Mouse (Mus musculus) layer of hippocampus, postnatal 25 days (tissue): ENCODE measurements around the gene Itpr3. TPM values are rescaled to one million over a fixed set of nuclear protein-coding genes. Genes with fewer than 3 reads are reported as not detected.
A peak's percentile ranks its signal among the peaks of the same experiment; 100 is the strongest.

Experiments used
- DNase-seq, 2 experiments: peaks; one replicate each; pipeline ENCODE4 v3.0.0; 2022; ENCODE audit warnings: mixed read lengths in 2 of 2, low spot score in 1 of 2; ENCODE audit errors: extremely low spot score in 1 of 2
- total RNA-seq, 2 experiments: library from RNA; stranded (reverse); gene quantifications; 2 replicates each; pipeline ENCODE4 v1.2.3; 2021

Gene Itpr3
- total RNA-seq, 2 experiments from 2014 or later: 1.5 to 2.1 TPM

GRCm38 (mm10) chr17:27066065-27066464, 9.0 kb downstream of the Itpr3 start:
- DNase-seq: no peak

GRCm38 (mm10) chr17:27069071-27069470, 12.0 kb downstream of the Itpr3 start:
- DNase-seq: no peak

- DNase-seq: no peak
Measured at GRCm38 (mm10) chr17:27070913-27071312, 13.8 kb downstream of the Itpr3 start.

- peak in 1 of 2 experiments; percentile 36 for DNase-seq
Measured at GRCm38 (mm10) chr17:27071630-27072029, 14.5 kb downstream of the Itpr3 start.

GRCm38 (mm10) chr17:27072363-27072762, 15.3 kb downstream of the Itpr3 start:
- no peak for DNase-seq

GRCm38 (mm10) chr17:27073126-27073525, 16.0 kb downstream of the Itpr3 start:
- no peak for DNase-seq

- DNase-seq: no peak
Measured at GRCm38 (mm10) chr17:27073778-27074177, 16.7 kb downstream of the Itpr3 start.

- DNase-seq: no peak
Measured at GRCm38 (mm10) chr17:27074236-27074635, 17.1 kb downstream of the Itpr3 start.

GRCm38 (mm10) chr17:27074849-27075745, 18.0 kb downstream of the Itpr3 start:
- no peak for DNase-seq

GRCm38 (mm10) chr17:27077133-27077532, 20.0 kb downstream of the Itpr3 start:
- no peak for DNase-seq

GRCm38 (mm10) chr17:27077920-27078319, 20.8 kb downstream of the Itpr3 start:
- DNase-seq: no peak

GRCm38 (mm10) chr17:27078499-27078898, 21.4 kb downstream of the Itpr3 start:
- DNase-seq: no peak

- no peak for DNase-seq
Measured at GRCm38 (mm10) chr17:27081868-27082267, 24.8 kb downstream of the Itpr3 start.

GRCm38 (mm10) chr17:27082796-27083195, 25.7 kb downstream of the Itpr3 start:
- DNase-seq: no peak

GRCm38 (mm10) chr17:27083601-27084000, 26.5 kb downstream of the Itpr3 start:
- no peak for DNase-seq

GRCm38 (mm10) chr17:27085676-27086075, 28.6 kb downstream of the Itpr3 start:
- peak in 1 of 2 experiments; percentile 35 for DNase-seq

- no peak for DNase-seq
Measured at GRCm38 (mm10) chr17:27087426-27087825, 30.3 kb downstream of the Itpr3 start.

GRCm38 (mm10) chr17:27090068-27090467, 33.0 kb downstream of the Itpr3 start:
- no peak for DNase-seq

- DNase-seq: no peak
Measured at GRCm38 (mm10) chr17:27095690-27096089, 38.6 kb downstream of the Itpr3 start.

- no peak for DNase-seq
Measured at GRCm38 (mm10) chr17:27101675-27102074, 44.6 kb downstream of the Itpr3 start.

- DNase-seq: no peak
Measured at GRCm38 (mm10) chr17:27105698-27106470, 48.8 kb downstream of the Itpr3 start.
